Mouse (Mus musculus): ENCODE measurements around the gene Relb.

Gene Relb

GRCm38 (mm10) chr7:19557086-19557485 is 72.2 kb downstream of the Relb start:
- no peak for DNase-seq (ENCODE audit: low spot score in 2 of 2)

Measured in cerebellum, postnatal 4 days (tissue).